ENCODE assay signal across 17 mouse cellular contexts in the genomic region with DNA sequence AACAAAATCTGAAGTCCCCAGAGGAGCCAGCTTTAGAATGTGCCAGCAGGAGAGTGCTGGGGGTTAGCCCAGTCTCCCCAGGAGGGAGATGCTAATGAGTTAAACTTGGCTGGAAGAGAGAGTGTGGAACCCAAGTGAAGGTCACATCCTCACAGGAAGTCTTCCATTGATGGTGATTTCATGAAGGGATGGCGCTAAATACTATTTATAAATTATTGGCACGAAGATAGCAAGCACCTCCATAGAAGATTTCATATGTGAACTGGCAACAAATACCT. TPM values are rescaled to one million over a fixed set of nuclear protein-coding genes. Genes with fewer than 3 reads are reported as not detected.
DNase-seq lines count a peak whose midpoint lies in the region; ATAC-seq lines count a peak whose summit lies in the region.
"Had no signal": no experiment of that assay in that cellular context is flagged by ENCODE, and none has a peak within 500 bp of the region (broad histone marks: within the 10 kb centered on the region; RNA-seq: fewer than 3 reads in every experiment).

No protein-coding gene starts in this region.

- H3K4me3 ChIP-seq in kidney, embryonic 15.5 days (replicated peaks), result no peak overlapping the region
- H3K4me3 ChIP-seq: embryonic facial prominence, embryonic 12.5 days; forebrain, embryonic 15.5 days; heart, embryonic 13.5 days; hindbrain, embryonic 12.5 days; intestine, embryonic 15.5 days had no signal

- peak; percentile 74 for ATAC-seq in cerebellum, adult (ENCODE audit: insufficient number of reproducible peaks, low FRiP score, low TSS enrichment)
- ATAC-seq in kidney, embryonic 15.5 days (replicated peaks; ENCODE audit: low FRiP score), result no peak
- ATAC-seq: forebrain, embryonic 15.5 days; intestine, embryonic 15.5 days had no signal

- DNase-seq in brain, adult 2 months (ENCODE audit: low read depth, low spot score), result peak; percentile 74
- peak; percentile 85 for DNase-seq in cerebellum, adult 9-10 months
- peak; percentile 59 to 66 for DNase-seq in cerebellum, postnatal 36 days
- no peak for DNase-seq in embryo, embryonic 9.5 days (ENCODE audit: extremely low spot score)
- DNase-seq: adrenal gland, adult 2 months; adrenal gland, postnatal 25 days; embryo, embryonic 11 days; gastrocnemius, postnatal 36 days; heart, adult 11 months; heart, postnatal 4 days had no signal

- H3K27ac ChIP-seq in kidney, embryonic 15.5 days, result no peak overlapping the region
- H3K27ac ChIP-seq: embryonic facial prominence, embryonic 12.5 days; forebrain, embryonic 15.5 days; heart, embryonic 13.5 days; hindbrain, embryonic 12.5 days; intestine, embryonic 15.5 days had no signal

- no peak overlapping the region for H3K9ac ChIP-seq in kidney, embryonic 15.5 days
- H3K9ac ChIP-seq: embryonic facial prominence, embryonic 12.5 days; forebrain, embryonic 15.5 days; heart, embryonic 13.5 days; hindbrain, embryonic 12.5 days; intestine, embryonic 15.5 days had no signal

- H3K4me2 ChIP-seq in kidney, embryonic 15.5 days, result no peak overlapping the region
- H3K4me2 ChIP-seq: embryonic facial prominence, embryonic 12.5 days; forebrain, embryonic 15.5 days; heart, embryonic 13.5 days; hindbrain, embryonic 12.5 days; intestine, embryonic 15.5 days had no signal

- 83% methylated on average over 2 of the region's 2 CpGs for WGBS in kidney, embryonic 15.5 days

- peaks cover 2% of the 10 kb centered on the region; the same call in 1 of the 2 replicates for H3K4me1 ChIP-seq in kidney, embryonic 15.5 days
- H3K4me1 ChIP-seq: embryonic facial prominence, embryonic 12.5 days; forebrain, embryonic 15.5 days; hindbrain, embryonic 12.5 days; intestine, embryonic 15.5 days had no signal

- no peaks in the 10 kb centered on the region for H3K36me3 ChIP-seq in kidney, embryonic 15.5 days
- H3K36me3 ChIP-seq: embryonic facial prominence, embryonic 12.5 days; forebrain, embryonic 15.5 days; heart, embryonic 13.5 days; hindbrain, embryonic 12.5 days; intestine, embryonic 15.5 days had no signal

- H3K9me3 ChIP-seq in kidney, embryonic 15.5 days (replicated peaks), result no peaks in the 10 kb centered on the region
- H3K9me3 ChIP-seq: embryonic facial prominence, embryonic 12.5 days; forebrain, embryonic 15.5 days; heart, embryonic 13.5 days; hindbrain, embryonic 12.5 days; intestine, embryonic 15.5 days had no signal

- no peaks in the 10 kb centered on the region for H3K27me3 ChIP-seq in kidney, embryonic 15.5 days
- H3K27me3 ChIP-seq: embryonic facial prominence, embryonic 12.5 days; forebrain, embryonic 15.5 days; heart, embryonic 13.5 days; hindbrain, embryonic 12.5 days; intestine, embryonic 15.5 days had no signal

RNA-seq across cellular contexts. Expression of gene Nhlrc1, which starts 21.4 kb away (rescaled TPM):
- polyA plus RNA-seq in kidney, embryonic 15.5 days (2015; fragmentation: Nextera tagmentation; extraction: Ambion mirVana), result 3.5 and 3.6 TPM in 2 replicates

RNA-seq across cellular contexts. Expression of gene Kdm1b, which starts 50.1 kb away (rescaled TPM):
- polyA plus RNA-seq in kidney, embryonic 15.5 days (2015; fragmentation: Nextera tagmentation; extraction: Ambion mirVana), result 11.7 and 11.8 TPM in 2 replicates

RNA-seq across cellular contexts. Expression of gene Tpmt, which starts 51.3 kb away (rescaled TPM):
- 29.1 and 31.7 TPM in 2 replicates for polyA plus RNA-seq in kidney, embryonic 15.5 days (2015; fragmentation: Nextera tagmentation; extraction: Ambion mirVana)
